Mouse (Mus musculus) testis, adult 2 months (tissue): ENCODE data around the gene Polh.

Source experiments
- CTCF ChIP-seq: fragments of 200-500 bp; IDR thresholded peaks from 2 replicates; pipeline ENCODE4 v1.5.1; 2012; ENCODE audit warnings: low read depth, mild to moderate bottlenecking, inconsistent platforms, low read length, moderate library complexity; ENCODE audit not compliant: control insufficient read depth, insufficient read depth, insufficient replicate concordance
- POLR2A ChIP-seq: fragments of 200-500 bp; IDR thresholded peaks from 2 replicates; pipeline ENCODE4 v1.6.1; 2012; ENCODE audit warnings: low read depth, mild to moderate bottlenecking, inconsistent platforms, low read length, moderate library complexity; ENCODE audit not compliant: control insufficient read depth

DNA sequence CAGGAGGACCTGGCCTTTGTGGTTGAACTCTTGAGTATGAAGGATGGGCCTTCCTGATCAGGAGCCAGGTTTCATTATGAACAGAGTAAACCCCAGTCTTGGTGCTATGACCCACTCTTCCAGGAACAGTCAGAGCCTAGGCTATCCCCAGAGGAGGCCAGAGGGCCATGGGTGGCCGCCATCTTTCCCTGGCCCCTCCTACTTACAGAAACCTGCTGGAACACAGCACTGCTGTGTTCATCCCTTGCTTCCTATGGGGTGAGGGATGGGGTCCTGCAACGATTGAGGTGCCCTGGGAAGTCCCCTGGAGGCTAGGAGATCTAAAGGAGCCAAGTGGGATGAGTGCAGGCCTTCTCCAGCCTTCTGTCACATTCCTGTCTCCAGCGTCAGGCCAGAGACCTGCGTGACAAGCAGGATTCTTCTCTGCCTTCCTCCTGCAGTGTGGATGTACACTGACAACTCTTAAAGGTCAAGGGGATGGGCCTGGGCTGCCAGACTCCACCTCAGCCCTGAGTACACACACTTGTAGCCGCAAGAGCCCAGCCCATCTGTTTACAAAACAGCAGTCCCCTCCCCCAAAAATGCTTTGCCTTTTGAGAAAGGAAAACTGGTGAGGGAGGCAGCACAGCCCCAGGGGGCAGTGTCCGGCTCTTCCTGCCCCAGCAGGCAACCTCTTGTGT is 74.5 kb downstream of the Polh start:
- no peak for TF ChIP-seq CTCF
- TF ChIP-seq POLR2A: no peak
